Mouse (Mus musculus) forebrain, postnatal 0 days (tissue): Measurements from ENCODE around the gene Rpl39. TPM values are rescaled to one million over a fixed set of nuclear protein-coding genes. Genes with fewer than 3 reads are reported as not detected.

ENCODE experiments used
- ATAC-seq: fragments of 200-750 bp; cut with Nextera tagmentation; 2 replicates; pipeline ENCODE4 v1.8.0; 2017; ENCODE audit warnings: mild to moderate bottlenecking, moderate library complexity
- DNase-seq: peaks from one replicate; pipeline ENCODE4 v3.0.0-alpha.2; 2015
- H3K27ac ChIP-seq: fragments of 300-500 bp; sonication (generic); 2 replicates; pipeline ENCODE4 v1.5.1; 2014; ENCODE audit warnings: low read depth, mild to moderate bottlenecking, antibody characterized with exemption, low read length, moderate library complexity, mixed read lengths
- H3K27me3 ChIP-seq: fragments of 300-500 bp; sonication (generic); 2 replicates; pipeline ENCODE4 v1.6.1; 2014; ENCODE audit warnings: mild to moderate bottlenecking, low read length, mixed read lengths; ENCODE audit not compliant: insufficient read depth
- H3K36me3 ChIP-seq: fragments of 300-500 bp; sonication (generic); 2 replicates; pipeline ENCODE4 v1.6.1; 2014; ENCODE audit warnings: mild to moderate bottlenecking, moderate library complexity; ENCODE audit not compliant: insufficient read depth
- H3K4me1 ChIP-seq: fragments of 300-500 bp; sonication (generic); 2 replicates; pipeline ENCODE4 v1.6.1; 2014; ENCODE audit warnings: antibody characterized with exemption; ENCODE audit not compliant: insufficient read depth
- H3K4me2 ChIP-seq: fragments of 300-500 bp; sonication (generic); 2 replicates; pipeline ENCODE4 v1.6.1; 2014; ENCODE audit warnings: low read depth, mild to moderate bottlenecking, moderate library complexity
- H3K4me3 ChIP-seq: fragments of 300-500 bp; sonication (generic); 2 replicates; pipeline ENCODE4 v1.5.1; 2014; ENCODE audit warnings: low read depth, low read length, mixed read lengths
- H3K9ac ChIP-seq: fragments of 300-500 bp; sonication (generic); 2 replicates; pipeline ENCODE4 v1.6.1; 2014; ENCODE audit warnings: mild to moderate bottlenecking
- H3K9me3 ChIP-seq: fragments of 300-500 bp; sonication (generic); 2 replicates; pipeline ENCODE4 v1.6.1; 2016; ENCODE audit warnings: low read length
- CTCF ChIP-seq: sonication (generic); IDR thresholded peaks from 2 replicates; pipeline ENCODE4 v1.5.1; 2016; ENCODE audit warnings: antibody characterized with exemption, control low read depth, low read depth
- WGBS: fragments of 180-500 bp; shearing (Covaris S2); extraction: QIAGEN DNeasy Blood & Tissue Kit; methylation state at CpG from one replicate; pipeline ENCODE4 v1.1.7; 2014; 5-methylcytosine and 5-hydroxymethylcytosine counted together
- polyA plus RNA-seq: library from polyadenylated mRNA; unstranded; fragments of >200 nt; fragmentation: Nextera tagmentation; extraction: Ambion mirVana; gene quantifications from 2 replicates; pipeline ENCODE4 v1.2.1, GENCODE M21; 2015
- total RNA-seq: library from RNA; depleted of rRNA; stranded (reverse); fragments of >200 nt; gene quantifications from 2 replicates; pipeline ENCODE4 v1.2.3, GENCODE M21; 2014; rRNA removed

Rpl39 gene
- total and polyA plus RNA-seq, 2 experiments from 2014 or later, result 270 to 360 TPM

DNA sequence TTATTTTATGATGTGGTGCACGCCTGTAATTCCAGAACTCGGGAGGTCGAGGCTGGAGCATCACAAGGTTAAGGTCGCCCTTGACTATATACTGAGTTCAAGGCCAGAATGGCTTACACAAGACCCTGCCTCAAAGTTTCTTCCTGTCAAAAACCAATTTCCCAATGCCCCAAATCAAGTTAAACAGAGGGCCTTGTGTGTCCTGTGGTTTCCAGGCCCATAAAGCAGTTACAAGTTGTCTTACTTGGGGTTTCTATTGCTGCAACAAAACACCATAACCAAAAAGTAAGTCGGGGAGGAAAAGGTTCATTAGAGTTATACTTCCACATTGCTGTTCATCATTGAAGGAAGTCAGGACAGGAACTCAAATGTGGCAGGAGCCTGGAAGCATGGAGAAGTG is 16.4 kb downstream of the Rpl39 start:
- Histone ChIP-seq H3K4me3 (no peak overlapping the region), H3K9ac (no peak overlapping the region), H3K4me2 (no peak overlapping the region), H3K36me3 (no peaks in the 10 kb centered on the region), H3K27me3 (no peaks in the 10 kb centered on the region), H3K4me1 (no peaks in the 10 kb centered on the region), H3K9me3 (no peaks in the 10 kb centered on the region), H3K27ac (no peak overlapping the region)
- WGBS, result 83% methylated on average over 5 of the region's 5 CpGs
- no peak for TF ChIP-seq CTCF
- DNase-seq (no peak), ATAC-seq (no peak)

DNA sequence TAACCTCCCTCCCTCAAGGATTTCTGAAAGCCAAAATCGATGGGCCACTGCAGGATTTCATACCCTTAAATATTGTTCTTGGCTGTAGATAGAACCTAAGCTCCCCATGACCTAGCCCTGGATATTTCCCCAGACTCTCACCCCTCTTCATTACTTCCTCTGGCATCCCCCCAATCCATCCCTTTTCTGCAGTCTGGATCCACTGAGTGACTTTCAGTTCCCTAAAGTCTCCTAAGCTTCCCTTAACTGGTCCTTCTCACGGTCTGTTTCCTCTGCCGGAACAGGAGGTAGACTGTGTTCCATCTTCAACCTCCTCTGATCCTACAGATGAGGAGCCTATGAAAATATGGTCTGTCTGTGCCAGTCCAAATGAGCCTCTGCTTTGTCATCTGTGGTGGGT is 17.9 kb downstream of the Rpl39 start:
- H3K9ac ChIP-seq, result no peak overlapping the region
- no peak overlapping the region for H3K27ac ChIP-seq
- H3K4me3 ChIP-seq, result no peak overlapping the region
- no peak for ATAC-seq
- H3K4me2 ChIP-seq, result no peak overlapping the region
- H3K27me3 ChIP-seq, result no peaks in the 10 kb centered on the region
- no peaks in the 10 kb centered on the region for H3K4me1 ChIP-seq
- no peaks in the 10 kb centered on the region for H3K36me3 ChIP-seq
- no peak for DNase-seq
- no peak for TF ChIP-seq CTCF
- H3K9me3 ChIP-seq, result no peaks in the 10 kb centered on the region
- 80% methylated on average over 3 of the region's 3 CpGs for WGBS

GRCm38 (mm10) chrX:37063902-37064301 is 21.3 kb downstream of the Rpl39 start:
- DNase-seq (no peak), ATAC-seq (no peak)
- no peaks in the 10 kb centered on the region for H3K27me3 ChIP-seq
- H3K27ac ChIP-seq, result no peak overlapping the region
- TF ChIP-seq CTCF, result no peak
- no peaks in the 10 kb centered on the region for H3K36me3 ChIP-seq
- 85% methylated on average over 9 of the region's 9 CpGs for WGBS
- H3K4me1 ChIP-seq, result no peaks in the 10 kb centered on the region
- H3K4me2 ChIP-seq, result no peak overlapping the region
- no peaks in the 10 kb centered on the region for H3K9me3 ChIP-seq
- H3K9ac ChIP-seq, result no peak overlapping the region
- H3K4me3 ChIP-seq, result no peak overlapping the region

DNA sequence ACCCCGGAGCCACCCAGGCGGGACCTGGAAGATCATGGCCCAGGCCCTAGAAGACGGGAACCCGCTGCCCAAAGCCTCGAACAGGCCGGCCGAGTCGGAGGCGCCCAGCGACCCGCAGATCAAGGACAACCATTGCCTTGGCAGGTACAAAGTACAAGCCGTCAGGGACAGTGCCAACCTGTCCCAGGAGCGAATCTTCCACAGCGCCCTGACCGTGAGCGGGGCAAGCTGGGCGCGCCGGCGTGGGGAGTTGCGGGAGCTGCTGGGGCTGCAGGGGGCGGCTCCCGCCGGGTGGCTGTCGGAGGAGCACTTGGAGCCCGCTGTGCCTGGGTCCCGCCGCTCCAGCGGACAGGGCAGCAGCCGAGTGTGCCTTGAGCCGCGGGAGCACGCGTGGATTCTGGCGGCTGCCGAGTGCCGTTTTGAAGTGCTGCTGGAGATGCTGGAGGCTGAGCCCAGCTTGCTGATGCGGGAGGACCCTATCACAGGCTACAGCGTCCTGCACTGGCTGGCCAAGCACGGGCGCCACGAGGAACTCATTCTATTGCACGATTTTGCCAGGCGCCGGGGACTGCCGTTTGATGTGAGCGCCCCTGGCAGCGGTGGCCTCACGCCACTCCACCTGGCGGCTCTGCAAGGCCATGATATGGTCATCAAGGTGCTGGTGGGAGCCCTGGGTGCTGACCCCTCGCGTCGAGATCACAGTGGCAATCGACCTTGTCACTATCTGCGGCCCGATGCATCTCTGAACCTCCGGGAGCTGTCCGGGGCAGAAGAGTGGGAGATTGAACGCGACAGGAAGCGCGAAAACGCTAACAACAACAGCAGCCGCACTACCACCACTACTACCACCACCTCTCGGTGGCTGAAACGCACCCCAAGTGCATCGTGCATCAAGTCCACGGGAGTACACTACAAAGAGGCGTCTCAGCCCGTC is 36.0 kb downstream of the Rpl39 start:
- no peak for TF ChIP-seq CTCF
- peak; percentile 34; the same call in 1 of the 2 replicates for ATAC-seq
- H3K27me3 ChIP-seq, result no peaks in the 10 kb centered on the region; the same call in 1 of the 2 replicates
- 28% methylated on average over 66 of the region's 70 CpGs for WGBS
- no peaks in the 10 kb centered on the region for H3K9me3 ChIP-seq
- DNase-seq, result no peak
- peak overlapping the region; percentile 65 for H3K4me2 ChIP-seq
- no peak overlapping the region for H3K27ac ChIP-seq
- peak overlapping the region; percentile 34 for H3K4me3 ChIP-seq
- H3K4me1 ChIP-seq, result no peaks in the 10 kb centered on the region
- H3K36me3 ChIP-seq, result no peaks in the 10 kb centered on the region
- peak overlapping the region; percentile 18; the same call in 1 of the 2 replicates for H3K9ac ChIP-seq

DNA sequence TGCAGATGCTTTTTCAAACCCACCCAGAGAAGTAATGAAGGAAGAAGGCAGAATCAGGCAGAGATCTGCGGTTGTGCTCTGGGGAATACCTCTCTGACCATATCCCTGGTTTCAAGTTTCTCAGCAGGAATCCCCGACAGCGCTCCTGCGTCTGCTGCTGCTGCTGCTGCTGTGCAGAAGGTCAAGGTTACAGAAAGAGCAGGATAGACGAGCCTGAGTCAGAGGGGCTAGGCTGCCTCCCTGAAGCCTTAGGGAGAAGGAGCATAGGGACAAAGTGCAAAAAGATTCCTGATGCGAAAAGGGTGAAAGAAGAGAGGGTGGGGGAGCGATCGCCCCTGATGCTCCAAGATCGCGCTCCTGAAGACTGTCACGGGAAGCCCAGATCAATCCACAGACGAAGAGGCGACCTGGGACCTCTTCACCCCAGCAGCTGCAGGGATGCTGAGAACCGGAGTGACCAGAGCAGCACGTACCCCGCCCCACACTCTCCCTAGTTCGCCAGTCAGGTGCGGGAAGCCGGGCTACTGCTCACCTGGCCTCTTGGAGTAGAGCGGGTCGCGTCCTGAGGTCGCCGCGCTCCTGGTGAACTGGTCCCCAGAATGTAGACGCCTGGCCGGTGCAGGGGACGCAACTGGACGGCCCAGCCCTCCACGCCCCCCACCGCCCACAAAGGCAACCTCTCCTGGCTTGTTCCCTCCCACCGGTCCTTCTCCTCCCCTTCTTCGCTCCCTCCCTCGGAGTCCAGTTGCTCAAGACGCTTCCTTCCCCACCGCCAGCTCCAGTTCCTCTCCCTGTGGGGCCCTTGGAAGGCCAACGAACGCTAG is 36.9 kb downstream of the Rpl39 start, which contains the start of gene Sowahd:
Gene Sowahd, plus strand, starts transcription at position 780 of the 824 bp plus-strand sequence.
- no peaks in the 10 kb centered on the region for H3K4me1 ChIP-seq
- ATAC-seq, result no peak
- H3K36me3 ChIP-seq, result no peaks in the 10 kb centered on the region
- peak within 1 kb of the TSS; percentile 65 for H3K4me2 ChIP-seq
- no peak within 1 kb of the TSS for H3K27ac ChIP-seq
- no peaks in the 10 kb centered on the region; the same call in 1 of the 2 replicates for H3K27me3 ChIP-seq
- H3K9me3 ChIP-seq, result no peaks in the 10 kb centered on the region
- 25% methylated on average over 38 of the region's 38 CpGs for WGBS
- no peak for TF ChIP-seq CTCF
- H3K4me3 ChIP-seq, result peak within 1 kb of the TSS; percentile 34
- H3K9ac ChIP-seq, result peak within 1 kb of the TSS; percentile 18; the same call in 1 of the 2 replicates
- no peak for DNase-seq

GRCm38 (mm10) chrX:37042726-37043125 is 42.5 kb downstream of the Rpl39 start:
- TF ChIP-seq CTCF, result peak; percentile 71
- 26% methylated on average over 9 of the region's 9 CpGs for WGBS
- DNase-seq (peak; percentile 69), ATAC-seq (no peak)
- Histone ChIP-seq H3K9me3 (no peaks in the 10 kb centered on the region), H3K27me3 (no peaks in the 10 kb centered on the region), H3K4me2 (no peak overlapping the region), H3K4me1 (no peaks in the 10 kb centered on the region), H3K9ac (no peak overlapping the region), H3K4me3 (no peak overlapping the region), H3K36me3 (no peaks in the 10 kb centered on the region), H3K27ac (no peak overlapping the region)

Other genes with a start within 250 kb of the Rpl39 start
- 24.4 and 31.4 TPM in 2 replicates for gene Ube2a, start 211.5 kb downstream of the Rpl39 start, total RNA-seq
- gene Ube2a, start 211.5 kb downstream of the Rpl39 start, polyA plus RNA-seq, result 125 and 145 TPM in 2 replicates
- 30.6 and 36.1 TPM in 2 replicates for gene C330007P06Rik, start 211.3 kb downstream of the Rpl39 start, total RNA-seq
- gene C330007P06Rik, start 211.3 kb downstream of the Rpl39 start, polyA plus RNA-seq, result 18.0 and 20.8 TPM in 2 replicates
- 22.7 and 24.7 TPM in 2 replicates for gene Nkrf, start 182.5 kb downstream of the Rpl39 start, total RNA-seq
- gene Nkrf, start 182.5 kb downstream of the Rpl39 start, polyA plus RNA-seq, result 8.7 and 10.5 TPM in 2 replicates
- 98.6 and 101 TPM in 2 replicates for gene Sept6, start 93.6 kb downstream of the Rpl39 start, total RNA-seq
- 59.1 and 60.8 TPM in 2 replicates for gene Sept6, start 93.6 kb downstream of the Rpl39 start, polyA plus RNA-seq
- not detected in 2 replicates for gene Sowahd, start 36.6 kb downstream of the Rpl39 start, total RNA-seq
- 0.12 TPM in 1 of 2 replicates, not detected in the other for gene Sowahd, start 36.6 kb downstream of the Rpl39 start, polyA plus RNA-seq
- 15.2 and 18.5 TPM in 2 replicates for gene Upf3b, start 24.9 kb upstream of the Rpl39 start, total RNA-seq
- gene Upf3b, start 24.9 kb upstream of the Rpl39 start, polyA plus RNA-seq, result 17.8 and 21.1 TPM in 2 replicates
- 25.2 and 30.6 TPM in 2 replicates for gene Nkap, start 41.4 kb upstream of the Rpl39 start, total RNA-seq
- gene Nkap, start 41.4 kb upstream of the Rpl39 start, polyA plus RNA-seq, result 10.6 and 19.5 TPM in 2 replicates
- 0.31 and 0.48 TPM in 2 replicates for gene Akap14, start 83.4 kb upstream of the Rpl39 start, total RNA-seq
- 0.18 and 0.58 TPM in 2 replicates for gene Akap14, start 83.4 kb upstream of the Rpl39 start, polyA plus RNA-seq
- 189 and 244 TPM in 2 replicates for gene Ndufa1, start 105.8 kb upstream of the Rpl39 start, total RNA-seq
- 644 and 741 TPM in 2 replicates for gene Ndufa1, start 105.8 kb upstream of the Rpl39 start, polyA plus RNA-seq
- 4.2 and 7.8 TPM in 2 replicates for gene Rnf113a1, start 105.8 kb upstream of the Rpl39 start, total RNA-seq
- gene Rnf113a1, start 105.8 kb upstream of the Rpl39 start, polyA plus RNA-seq, result 22.9 and 24.0 TPM in 2 replicates
- gene Gm9, start 125.6 kb upstream of the Rpl39 start, total RNA-seq, result not detected in 2 replicates
- gene Gm9, start 125.6 kb upstream of the Rpl39 start, polyA plus RNA-seq, result not detected in 2 replicates
- gene Rhox1, start 136.9 kb upstream of the Rpl39 start, total RNA-seq, result not detected in 2 replicates
- not detected in 2 replicates for gene Rhox1, start 136.9 kb upstream of the Rpl39 start, polyA plus RNA-seq
- not detected in 2 replicates for gene Rhox2a, start 159.6 kb upstream of the Rpl39 start, total RNA-seq
- not detected in 2 replicates for gene Rhox2a, start 159.6 kb upstream of the Rpl39 start, polyA plus RNA-seq
- not detected in 2 replicates for gene Rhox3a, start 164.5 kb upstream of the Rpl39 start, total RNA-seq
- gene Rhox3a, start 164.5 kb upstream of the Rpl39 start, polyA plus RNA-seq, result not detected in 2 replicates
- not detected in 2 replicates for gene Rhox4a, start 179.9 kb upstream of the Rpl39 start, total RNA-seq
- not detected in 2 replicates for gene Rhox4a, start 179.9 kb upstream of the Rpl39 start, polyA plus RNA-seq